Mouse (Mus musculus): ENCODE data around the gene Pitx2.

The Pitx2 gene

GRCm38 (mm10) chr3:129199609-129200500 is at the start of gene Pitx2:
TSS of gene Pitx2 (plus strand) at chr3:129199878.
- DNase-seq: no peak

DNA sequence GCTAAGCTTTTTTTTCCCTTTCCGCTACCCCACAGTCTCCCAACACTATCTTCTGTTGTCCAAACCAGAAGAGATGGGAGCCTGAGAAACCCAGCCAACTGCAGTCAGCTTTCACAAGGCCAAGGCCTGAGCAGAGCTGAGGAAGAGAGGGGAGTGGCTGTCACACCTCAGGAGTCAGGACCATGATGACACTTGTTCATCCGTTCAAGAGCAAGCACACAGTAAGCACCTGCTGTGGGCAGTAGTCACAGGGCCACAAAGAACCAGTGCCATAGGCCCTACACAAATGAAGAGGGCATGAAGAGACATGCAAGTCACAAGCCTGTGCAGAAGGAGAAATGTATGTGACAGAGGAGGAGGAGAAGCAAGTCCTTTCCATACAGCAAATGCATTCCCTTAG is 49.7 kb upstream of the Pitx2 start:
- no peak for DNase-seq

DNA sequence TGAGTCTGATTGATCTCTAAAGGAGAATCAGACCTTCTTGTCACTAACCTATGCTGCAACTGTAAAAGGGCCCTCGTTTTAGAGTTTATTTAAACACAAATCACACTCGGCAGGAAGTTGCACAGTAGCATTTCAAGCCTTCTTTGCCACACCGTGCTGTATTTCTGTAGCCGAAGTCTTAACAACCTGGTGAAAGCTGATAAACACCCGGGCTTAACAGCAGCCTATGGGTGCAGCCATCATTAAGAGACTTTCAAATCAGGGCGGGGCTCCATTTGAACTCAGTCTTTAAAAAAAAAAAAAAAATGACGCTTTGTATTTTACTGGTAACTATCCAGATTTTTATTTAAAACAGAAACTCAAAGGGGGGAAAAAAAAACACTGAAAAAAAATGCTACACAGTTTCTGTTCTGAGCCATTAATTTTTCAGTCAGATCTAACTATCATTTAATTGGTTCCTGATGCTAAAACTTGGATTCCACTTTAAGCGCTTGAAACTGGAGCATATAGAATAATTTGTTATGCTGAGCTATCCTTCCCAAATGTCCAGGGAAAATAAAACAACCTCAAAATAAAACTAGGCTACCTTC is 48.5 kb upstream of the Pitx2 start:
- DNase-seq: no peak

DNA sequence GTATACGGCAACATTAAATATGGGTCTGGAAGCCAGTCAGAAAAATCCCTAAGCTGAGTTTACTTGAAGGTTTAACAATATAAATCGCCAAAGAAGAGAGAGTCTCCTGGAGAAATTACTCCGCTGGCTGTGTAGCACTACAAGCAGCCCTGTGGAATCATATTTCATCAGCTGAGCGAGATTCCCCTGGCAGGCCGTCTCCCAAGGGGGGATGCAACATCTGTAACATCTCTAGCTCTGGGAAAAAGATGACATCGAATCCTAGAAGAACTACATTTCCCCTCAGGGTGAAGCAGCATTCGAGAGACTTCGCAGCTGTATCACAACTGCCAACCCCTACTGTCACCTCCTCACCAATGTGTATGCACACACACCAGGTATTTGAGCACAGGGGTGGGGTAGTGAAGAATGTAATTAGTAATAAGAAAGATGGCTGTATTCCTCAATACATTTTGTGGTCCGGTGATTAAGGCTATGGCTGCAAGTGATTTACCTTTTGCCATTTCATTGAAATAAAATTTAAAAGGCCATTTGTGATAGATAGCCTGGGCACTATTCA is 40.8 kb upstream of the Pitx2 start:
- no peak for DNase-seq

GRCm38 (mm10) chr3:129161333-129162035 is 38.2 kb upstream of the Pitx2 start:
- DNase-seq: no peak

GRCm38 (mm10) chr3:129164246-129164645 is 35.4 kb upstream of the Pitx2 start:
- DNase-seq: no peak

- DNase-seq: no peak
These were observed 34.0 kb upstream of the Pitx2 start for GRCm38 (mm10) chr3:129165715-129166114.

DNA sequence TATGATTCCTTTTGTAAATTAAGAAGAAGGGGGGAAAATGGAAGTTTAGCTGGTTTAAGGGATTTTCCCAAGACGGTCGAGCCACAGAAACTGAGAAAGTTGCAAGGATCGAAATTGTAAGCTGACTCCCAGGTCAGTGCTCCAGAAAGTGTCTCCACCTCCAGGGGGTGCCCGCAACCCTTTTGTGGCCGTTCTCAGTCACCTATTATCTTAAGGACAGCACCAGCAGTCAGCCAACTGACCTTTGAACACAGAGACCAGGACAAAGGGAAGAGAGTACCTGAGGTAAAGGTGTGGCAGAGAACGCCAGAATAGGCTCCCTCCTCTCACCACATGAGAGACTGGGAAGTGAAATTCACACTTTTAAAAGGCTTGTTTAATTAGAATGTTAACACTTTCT is 33.0 kb upstream of the Pitx2 start:
- no peak for DNase-seq

GRCm38 (mm10) chr3:129170416-129170815 is 29.3 kb upstream of the Pitx2 start:
- DNase-seq: no peak

DNA sequence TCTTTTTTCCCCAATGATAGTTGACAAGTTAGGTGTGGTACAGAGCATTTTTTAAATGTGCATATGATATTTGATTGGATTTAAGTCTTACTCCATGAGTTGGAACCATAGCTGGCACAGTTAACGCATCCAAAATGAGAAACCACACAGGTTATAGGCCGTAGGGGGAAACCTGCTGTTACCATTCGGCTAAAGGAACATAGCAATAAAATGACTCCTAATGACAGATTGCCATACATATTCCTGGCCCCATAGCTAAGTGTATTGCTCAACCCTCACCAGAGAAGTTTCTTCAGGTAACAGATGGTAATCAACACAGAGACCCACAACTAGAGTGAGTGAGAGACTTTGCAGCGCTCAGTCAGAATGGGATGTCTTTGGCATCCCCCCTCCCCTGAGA is 27.9 kb upstream of the Pitx2 start:
- no peak for DNase-seq

DNA sequence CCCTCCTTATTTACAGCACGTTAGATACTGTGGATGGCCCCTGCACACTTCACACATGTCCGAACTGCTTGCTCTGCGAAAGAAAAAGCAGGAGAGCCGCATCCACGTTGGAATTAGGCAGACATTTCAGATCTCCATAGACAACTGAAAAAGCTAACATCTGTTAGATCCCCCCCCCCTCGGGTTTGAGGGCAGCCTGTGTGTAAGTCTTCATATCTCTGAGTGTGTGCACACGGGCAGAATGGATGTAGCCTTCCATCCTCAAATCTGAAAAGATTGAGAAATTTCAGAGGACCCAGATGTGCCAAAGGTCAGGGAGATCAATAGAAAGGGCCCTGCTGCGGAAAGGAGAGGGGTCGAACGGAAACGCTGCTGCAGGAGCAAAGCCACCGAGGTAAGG is 5.2 kb upstream of the Pitx2 start:
- DNase-seq: no peak

DNA sequence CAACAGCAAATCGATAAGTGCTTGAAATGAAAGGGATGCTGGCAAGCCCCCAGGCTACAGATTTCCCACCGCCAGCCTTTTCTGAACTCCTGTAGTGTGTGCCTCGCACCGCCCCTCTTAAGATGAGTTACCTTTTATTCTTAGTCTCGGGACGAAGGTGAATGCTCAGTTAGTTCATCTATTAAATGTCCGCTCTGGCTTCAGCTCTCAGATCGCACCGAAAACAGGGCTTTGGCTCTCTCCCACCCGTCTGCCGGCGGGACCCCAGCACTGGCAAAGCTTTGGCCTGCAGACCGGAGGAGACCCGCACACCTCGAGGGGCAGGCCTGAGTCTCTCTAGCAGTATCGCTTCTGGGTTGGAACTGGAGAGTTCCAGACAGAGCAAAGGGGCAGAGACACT is 4.6 kb upstream of the Pitx2 start:
- DNase-seq: no peak

DNA sequence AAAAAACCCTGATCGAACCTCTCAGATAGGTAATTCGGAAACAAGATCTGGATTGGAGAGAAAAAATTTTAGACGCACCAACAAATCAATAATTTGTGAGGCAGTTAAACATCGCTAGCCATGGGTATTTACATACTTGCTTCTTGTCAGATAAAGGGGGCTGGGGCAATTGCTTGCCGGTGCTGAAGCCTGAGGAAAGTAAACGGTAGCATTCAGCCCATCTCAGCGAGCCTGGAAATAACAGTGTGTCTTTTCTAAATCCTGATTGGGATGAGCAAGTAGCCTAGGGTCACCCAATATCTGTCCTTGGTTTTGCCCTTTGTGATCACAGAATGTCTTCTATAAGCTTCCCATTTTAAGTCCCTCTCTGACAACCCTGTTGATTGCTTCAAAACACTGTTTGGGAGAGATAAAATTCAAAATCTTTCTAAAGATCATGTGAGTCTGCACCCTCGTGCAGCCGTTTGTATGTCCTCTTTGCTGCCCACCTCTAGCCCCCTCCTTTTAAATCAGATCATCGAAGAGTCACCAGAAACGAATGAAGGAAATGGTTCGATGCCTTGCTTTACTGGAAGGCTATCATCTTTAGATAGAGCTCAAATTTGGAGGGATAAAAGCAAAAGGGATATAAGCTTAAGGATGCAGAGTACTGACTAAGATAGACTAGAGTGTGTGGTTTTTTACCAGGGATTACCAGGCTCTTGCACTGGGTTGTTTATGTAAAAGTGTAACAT is 3.7 kb upstream of the Pitx2 start:
- no peak for DNase-seq

DNA sequence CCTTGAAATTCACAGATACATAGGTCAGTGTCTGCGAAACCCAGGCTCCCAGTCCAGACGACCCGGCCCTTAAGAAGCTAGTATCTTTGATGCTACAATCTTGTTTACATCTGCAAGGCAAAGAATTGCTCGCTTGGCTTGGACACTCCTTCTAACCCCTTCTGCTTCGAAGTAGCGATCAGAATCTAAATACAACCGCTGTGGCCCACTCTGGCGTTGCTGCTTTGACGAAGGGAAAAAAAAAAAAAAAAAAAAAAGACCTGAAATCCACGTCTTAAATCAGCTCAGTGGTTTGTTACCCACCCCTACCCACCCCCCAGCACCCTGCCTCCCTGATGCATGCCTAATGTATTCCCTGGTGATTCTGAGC is 3.1 kb upstream of the Pitx2 start:
- no peak for DNase-seq

DNA sequence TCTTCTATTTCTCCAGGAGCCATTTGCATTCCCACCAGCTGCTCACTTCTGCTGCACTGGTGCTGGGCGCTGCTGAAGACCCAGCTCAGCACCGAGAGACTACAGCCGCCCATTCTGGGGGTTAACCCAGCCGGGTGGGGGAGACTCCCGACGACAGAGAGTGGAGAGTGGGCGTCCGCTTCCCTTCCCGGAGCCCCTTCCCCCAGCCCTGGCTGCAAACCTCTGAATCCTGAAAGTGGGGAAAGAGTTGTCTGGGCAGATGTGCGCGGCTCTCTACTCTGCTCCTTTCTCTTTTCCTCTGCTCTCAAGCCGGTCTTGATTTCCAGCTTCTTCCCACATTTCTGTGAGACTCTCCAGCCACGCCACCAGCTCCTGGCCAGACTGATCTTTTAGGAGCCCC is 2.6 kb upstream of the Pitx2 start:
- no peak for DNase-seq

DNA sequence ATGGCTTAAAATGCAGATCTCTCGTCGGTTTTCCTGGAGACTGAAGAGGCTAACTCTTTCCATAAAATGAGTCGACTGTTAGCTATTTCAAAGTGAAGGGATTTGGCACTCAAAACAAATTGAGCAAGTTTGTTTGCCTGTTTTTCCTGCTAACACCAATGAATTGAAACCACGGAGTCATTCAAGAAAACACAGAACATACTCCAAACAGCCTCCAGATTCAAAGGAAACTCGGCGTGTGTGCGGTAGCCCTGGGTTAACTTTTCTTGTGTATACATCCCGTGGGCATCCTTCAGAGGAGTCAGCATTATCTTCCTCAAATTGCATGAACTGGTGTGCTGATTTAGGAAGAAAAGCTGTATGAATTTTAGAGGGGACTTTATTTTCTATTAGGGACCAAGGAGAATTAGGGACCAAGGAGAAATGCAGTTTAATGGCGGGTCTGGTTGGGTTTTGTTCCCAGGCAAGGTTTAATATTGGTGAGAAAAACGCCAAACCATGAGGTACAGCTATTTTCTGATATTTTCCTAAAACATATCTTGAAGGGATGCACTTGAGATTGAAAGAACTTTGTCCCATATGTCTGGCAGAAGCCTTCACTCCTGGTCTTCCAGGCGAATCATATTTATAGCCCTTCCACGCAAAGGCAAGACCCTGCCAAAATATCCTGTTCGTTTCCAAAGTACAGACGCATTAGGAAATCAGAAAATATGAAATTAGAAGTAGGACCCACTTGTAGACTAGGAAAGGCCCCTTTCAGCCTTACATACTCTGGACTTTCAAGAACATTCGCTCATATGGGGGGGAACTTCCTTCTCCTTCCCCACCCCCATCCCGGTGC is 1.7 kb upstream of the Pitx2 start:
- no peak for DNase-seq

GRCm38 (mm10) chr3:129198627-129198903 is 1.1 kb upstream of the Pitx2 start:
- DNase-seq: no peak

- DNase-seq: no peak
These were observed 494 bp upstream of the Pitx2 start for GRCm38 (mm10) chr3:129199160-129199608.

GRCm38 (mm10) chr3:129200501-129200890 is 818 bp downstream of the Pitx2 start:
- no peak for DNase-seq

GRCm38 (mm10) chr3:129201156-129201555 is 1.5 kb downstream of the Pitx2 start:
- DNase-seq: no peak

- DNase-seq: no peak
These were observed 2.1 kb downstream of the Pitx2 start for GRCm38 (mm10) chr3:129201681-129202255.
